Mouse (Mus musculus) stomach, postnatal 0 days (tissue): ENCODE data around the gene Slc38a4. TPM values are rescaled to one million over a fixed set of nuclear protein-coding genes. Genes with fewer than 3 reads are reported as not detected.
A peak's percentile ranks its signal among the peaks of the same experiment; 100 is the strongest.

Experiments used
- ATAC-seq: fragments of 200-750 bp; cut with Nextera tagmentation; 2 replicates; pipeline ENCODE4 v1.8.0; 2017; ENCODE audit not compliant: low FRiP score, low TSS enrichment
- DNase-seq: peaks from one replicate; pipeline ENCODE4 v3.0.0-alpha.2; 2016; ENCODE audit warnings: low spot score
- H3K27ac ChIP-seq: fragments of 300-500 bp; sonication (generic); replicated peaks from 2 replicates; pipeline ENCODE4 v1.5.1; 2014; ENCODE audit warnings: mild to moderate bottlenecking, control low read depth
- H3K27me3 ChIP-seq: fragments of 300-500 bp; sonication (generic); 2 replicates; pipeline ENCODE4 v1.6.1; 2014; ENCODE audit warnings: low read length; ENCODE audit not compliant: control insufficient read depth, insufficient read depth
- H3K36me3 ChIP-seq: fragments of 300-500 bp; sonication (generic); 2 replicates; pipeline ENCODE4 v1.6.1; 2014; ENCODE audit warnings: low read length, mixed read lengths; ENCODE audit not compliant: control insufficient read depth, insufficient read depth
- H3K4me1 ChIP-seq: fragments of 300-500 bp; sonication (generic); replicated peaks from 2 replicates; pipeline ENCODE4 v1.6.1; 2014; ENCODE audit warnings: antibody characterized with exemption; ENCODE audit not compliant: control insufficient read depth, insufficient read depth
- H3K4me2 ChIP-seq: fragments of 300-500 bp; sonication (generic); replicated peaks from 2 replicates; pipeline ENCODE4 v1.6.1; 2014; ENCODE audit warnings: low read depth, mild to moderate bottlenecking, control low read depth, moderate library complexity
- H3K4me3 ChIP-seq: fragments of 300-500 bp; sonication (generic); 2 replicates; pipeline ENCODE4 v1.5.1; 2014; ENCODE audit warnings: low read depth, low read length, control low read depth
- H3K9ac ChIP-seq: fragments of 300-500 bp; sonication (generic); 2 replicates; pipeline ENCODE4 v1.6.1; 2014; ENCODE audit warnings: mild to moderate bottlenecking, low read length, control low read depth, mixed read lengths
- H3K9me3 ChIP-seq: fragments of 300-500 bp; sonication (generic); 2 replicates; pipeline ENCODE4 v1.6.1; 2016; ENCODE audit warnings: low read length; ENCODE audit not compliant: control insufficient read depth
- CTCF ChIP-seq: IDR thresholded peaks from 2 replicates; pipeline ENCODE4 v1.5.1; 2016; ENCODE audit warnings: antibody characterized with exemption, low read depth, mild to moderate bottlenecking, moderate library complexity
- EP300 ChIP-seq: optimal IDR thresholded peaks from 2 replicates; pipeline ENCODE3; 2016; ENCODE audit warnings: antibody characterized with exemption
- WGBS: fragments of 180-500 bp; shearing (Covaris S2); extraction: QIAGEN DNeasy Blood & Tissue Kit; methylation state at CpG from one replicate; pipeline ENCODE4 v1.1.7; 2014; 5-methylcytosine and 5-hydroxymethylcytosine counted together
- polyA plus RNA-seq: library from polyadenylated mRNA; unstranded; fragments of >200 nt; fragmentation: Nextera tagmentation; extraction: Ambion mirVana; gene quantifications from 2 replicates; pipeline ENCODE4 v1.2.1, GENCODE M21; 2015

The Slc38a4 gene
- polyA plus RNA-seq, 1 experiment from 2014 or later = 10.8 TPM

DNA sequence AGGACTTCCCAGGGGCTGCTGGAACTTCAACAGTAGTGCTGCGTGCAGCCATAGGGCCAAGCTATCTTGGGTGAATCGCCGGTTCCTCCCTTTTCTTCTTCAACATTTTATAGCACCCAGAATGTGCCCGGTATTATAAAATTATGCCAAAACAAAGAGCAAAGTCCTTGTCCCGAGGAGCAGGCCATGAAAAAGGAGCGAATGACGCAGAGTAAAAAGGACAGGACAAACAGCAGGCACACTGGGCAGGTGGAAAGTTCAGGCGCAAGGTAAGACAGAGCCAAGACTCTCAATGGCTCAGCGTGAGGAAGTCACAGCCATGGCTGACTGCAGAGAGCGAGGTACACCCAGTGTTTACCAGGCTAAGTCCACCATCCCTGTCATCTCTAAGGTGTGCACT is 5.7 kb downstream of the Slc38a4 start:
- DNase-seq = no peak
- no peak for ATAC-seq
- no peak for TF ChIP-seq EP300
- TF ChIP-seq CTCF = no peak
- no peak overlapping the region for H3K27ac ChIP-seq
- H3K4me1 ChIP-seq = no peaks in the 10 kb centered on the region
- no peak overlapping the region for H3K9ac ChIP-seq
- H3K9me3 ChIP-seq = peaks cover 3% of the 10 kb centered on the region; the same call in 1 of the 2 replicates
- H3K4me3 ChIP-seq = no peak overlapping the region
- H3K27me3 ChIP-seq = no peaks in the 10 kb centered on the region
- no peak overlapping the region for H3K4me2 ChIP-seq
- H3K36me3 ChIP-seq = no peaks in the 10 kb centered on the region
- 65% methylated on average over 10 of the region's 10 CpGs for WGBS

- Histone ChIP-seq H3K4me2 (no peak overlapping the region), H3K27me3 (no peaks in the 10 kb centered on the region), H3K4me3 (no peak overlapping the region), H3K27ac (no peak overlapping the region), H3K9ac (no peak overlapping the region), H3K36me3 (no peaks in the 10 kb centered on the region), H3K4me1 (no peaks in the 10 kb centered on the region), H3K9me3 (no peaks in the 10 kb centered on the region; the same call in 1 of the 2 replicates)
- peak; percentile 38; the same call in 1 of the 2 replicates for ATAC-seq
- DNase-seq = no peak
- TF ChIP-seq EP300 (no peak), CTCF (no peak)
- WGBS = 49% methylated on average over 11 of the region's 11 CpGs
Measured at GRCm38 (mm10) chr15:97049281-97049841, 6.4 kb downstream of the Slc38a4 start.

DNA sequence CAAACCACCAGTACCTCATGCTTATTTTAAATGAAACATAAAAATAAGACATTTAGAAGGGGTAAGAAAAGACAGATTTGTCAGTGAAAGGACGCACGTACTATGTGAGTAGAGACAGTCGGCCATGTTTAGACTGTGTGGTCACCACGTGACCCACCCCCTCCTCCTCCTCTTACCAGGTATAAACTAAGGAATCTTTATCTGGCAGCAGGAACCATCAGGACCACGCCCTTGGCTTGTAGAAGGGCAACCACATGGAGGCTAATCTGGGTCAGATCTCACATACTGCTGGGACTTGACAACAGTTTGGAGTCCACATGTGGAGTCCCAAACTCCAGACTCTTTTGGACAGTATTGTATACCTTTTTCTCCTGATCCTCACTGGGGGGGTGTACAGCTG is 7.5 kb downstream of the Slc38a4 start:
- Histone ChIP-seq H3K9ac (no peak overlapping the region), H3K4me2 (no peak overlapping the region), H3K4me3 (no peak overlapping the region), H3K4me1 (no peaks in the 10 kb centered on the region), H3K27me3 (no peaks in the 10 kb centered on the region), H3K9me3 (no peaks in the 10 kb centered on the region), H3K36me3 (no peaks in the 10 kb centered on the region), H3K27ac (no peak overlapping the region)
- no peak for ATAC-seq
- DNase-seq = no peak
- WGBS = 62% methylated on average over 5 of the region's 5 CpGs
- no peak for TF ChIP-seq CTCF

DNA sequence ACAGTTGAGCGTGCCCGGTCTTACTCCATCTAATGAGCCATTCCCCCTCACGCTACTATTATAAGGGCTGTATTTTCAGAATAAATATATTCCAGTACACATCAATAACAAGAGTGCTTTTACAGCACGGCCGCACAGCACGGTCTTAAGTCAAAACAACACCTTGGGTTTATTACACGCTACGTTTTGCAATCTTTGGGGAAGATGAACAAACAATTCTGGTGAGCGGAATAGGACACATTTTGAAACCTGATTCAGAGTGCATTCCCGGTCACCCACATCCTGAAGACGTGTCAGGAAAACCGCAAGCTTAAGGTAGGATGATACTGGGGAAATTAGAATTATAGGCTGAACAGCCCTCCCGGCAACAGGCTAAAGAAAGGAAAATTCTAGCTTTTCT is 11.8 kb downstream of the Slc38a4 start:
- H3K27me3 ChIP-seq = no peaks in the 10 kb centered on the region
- H3K4me3 ChIP-seq = no peak overlapping the region
- DNase-seq (no peak), ATAC-seq (no peak)
- 91% methylated on average over 13 of the region's 13 CpGs for WGBS
- H3K4me2 ChIP-seq = no peak overlapping the region
- H3K9me3 ChIP-seq = no peaks in the 10 kb centered on the region
- H3K27ac ChIP-seq = no peak overlapping the region
- no peak overlapping the region for H3K9ac ChIP-seq
- H3K4me1 ChIP-seq = no peaks in the 10 kb centered on the region
- TF ChIP-seq CTCF (no peak), EP300 (no peak)
- no peaks in the 10 kb centered on the region for H3K36me3 ChIP-seq

DNA sequence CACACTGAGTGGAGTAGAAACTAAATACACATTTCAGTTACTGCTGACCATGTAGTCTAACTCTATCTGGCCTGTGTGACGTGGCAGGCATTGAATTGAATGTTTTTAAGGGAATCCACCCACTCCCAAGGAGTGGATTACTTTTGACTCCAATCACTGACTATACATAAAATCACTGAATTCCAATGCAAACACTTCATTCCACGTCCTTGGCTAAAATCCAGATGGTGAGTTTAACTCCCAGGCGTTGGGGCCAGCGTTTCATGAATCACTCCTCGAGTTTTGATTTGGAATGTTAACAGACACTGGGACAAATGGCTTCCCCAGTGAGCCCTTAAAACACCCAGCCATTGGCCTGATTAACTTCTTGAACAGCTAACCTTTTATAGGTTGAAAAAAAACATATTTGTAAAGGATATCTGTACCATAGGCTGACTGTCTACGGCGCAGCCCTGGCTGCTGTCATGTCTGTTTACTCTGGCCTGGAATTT is 13.7 kb downstream of the Slc38a4 start:
- WGBS = 10% methylated on average over 7 of the region's 7 CpGs
- Histone ChIP-seq H3K27me3 (no peaks in the 10 kb centered on the region), H3K9ac (no peak overlapping the region), H3K4me2 (no peak overlapping the region), H3K27ac (0 out of 2 replicates have a peak overlapping the region, but pooled peaks have one; percentile 14), H3K4me1 (no peaks in the 10 kb centered on the region), H3K4me3 (no peak overlapping the region), H3K9me3 (no peaks in the 10 kb centered on the region), H3K36me3 (no peaks in the 10 kb centered on the region)
- DNase-seq (no peak), ATAC-seq (0 out of 2 replicates have a peak, but pooled peaks have one; percentile 32)
- TF ChIP-seq EP300 = no peak

DNA sequence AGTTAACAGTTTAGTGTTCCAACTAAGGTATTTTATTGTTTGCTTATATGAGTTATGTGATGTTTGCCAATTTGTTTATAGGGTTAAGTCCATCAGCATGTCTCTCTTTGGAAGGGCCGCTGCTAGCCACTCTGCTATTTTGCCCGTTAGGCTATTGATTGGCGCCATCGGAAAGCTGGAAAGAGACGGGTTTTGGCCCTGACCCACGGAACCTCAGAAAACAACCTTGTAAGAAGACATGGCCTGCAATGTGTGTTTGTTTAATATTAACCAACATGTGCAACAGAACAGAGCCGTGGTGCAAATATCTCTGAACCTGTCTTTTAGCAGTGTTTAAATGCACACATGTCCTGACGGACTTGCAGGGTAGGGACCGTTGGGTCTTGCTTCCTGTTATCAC is 14.6 kb downstream of the Slc38a4 start:
- ATAC-seq (no peak), DNase-seq (no peak)
- H3K9me3 ChIP-seq = no peaks in the 10 kb centered on the region
- no peaks in the 10 kb centered on the region for H3K4me1 ChIP-seq
- WGBS = 75% methylated on average over 9 of the region's 9 CpGs
- H3K27me3 ChIP-seq = no peaks in the 10 kb centered on the region
- H3K9ac ChIP-seq = no peak overlapping the region
- H3K4me2 ChIP-seq = no peak overlapping the region
- H3K4me3 ChIP-seq = no peak overlapping the region
- H3K36me3 ChIP-seq = no peaks in the 10 kb centered on the region
- TF ChIP-seq EP300 (no peak), CTCF (no peak)
- no peak overlapping the region for H3K27ac ChIP-seq
